Mouse (Mus musculus): ENCODE data around the gene Ano3. TPM values are rescaled to one million over a fixed set of nuclear protein-coding genes. Genes with fewer than 3 reads are reported as not detected.

The Ano3 gene
- total RNA-seq (2023), result not detected

GRCm38 (mm10) chr2:110950823-110951222 is at the start of gene Ano3:
Ano3 (minus strand) TSS chr2:110950923.

DNA sequence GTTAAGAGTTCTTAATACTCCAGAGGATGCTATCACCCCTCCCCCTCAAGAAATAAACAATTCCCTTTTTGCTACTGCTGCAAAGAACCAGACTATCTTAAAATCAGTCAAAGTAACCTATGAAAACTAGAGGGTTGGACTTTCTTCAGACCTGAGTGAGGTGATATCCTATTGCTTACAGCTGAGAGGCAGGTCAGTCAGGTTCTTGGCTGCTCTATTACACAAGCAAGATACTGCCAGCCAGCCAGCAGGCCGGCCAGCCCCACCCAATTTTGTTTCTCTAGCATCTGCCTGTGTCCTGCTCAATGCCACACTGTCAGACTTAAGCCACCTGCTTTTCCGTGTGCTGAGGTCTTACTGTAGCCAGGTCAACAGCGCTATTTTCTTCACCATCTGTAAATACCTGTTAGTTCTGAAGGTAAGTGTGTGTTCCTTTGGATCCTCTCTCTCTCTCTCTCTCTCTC is 229.4 kb downstream of the Ano3 start, which contains the start of gene Muc15:
Gene Muc15 (plus strand): TSS at position 51 of the 464 bp plus-strand sequence.

Other genes starting within 250 kb of the Ano3 start
- not detected for gene Muc15, start 229.6 kb downstream of the Ano3 start, total RNA-seq (2023)
- not detected for gene Gm13941, start 155.1 kb upstream of the Ano3 start, total RNA-seq (2023)
- not detected for gene Gm15130, start 202.0 kb upstream of the Ano3 start, total RNA-seq (2023)

Measured in CD8-positive naive resting alpha-beta T cell, adult 57 days (primary cell).